Mouse (Mus musculus) gastrocnemius, postnatal 25 days (tissue): ENCODE results near the gene Ptprf. TPM values are rescaled to one million over a fixed set of nuclear protein-coding genes. Genes with fewer than 3 reads are reported as not detected.
A peak's percentile ranks its signal among the peaks of the same experiment; 100 is the strongest.

Experiments
- DNase-seq: peaks from one replicate; pipeline ENCODE4 v3.0.0; 2022
- microRNA-seq, 2 experiments: library from miRNA; unstranded; fragments of <30 nt; microRNA quantifications; one replicate each; pipeline ENCODE4 v1.2.0; 2021; ENCODE audit warnings: borderline replicate concordance in 2 of 2
- total RNA-seq, 2 experiments: library from RNA; stranded (reverse); gene quantifications; 1 replicate in 1 of 2; 2 replicates in 1 of 2; pipeline ENCODE4 v1.2.3; 2021

Gene Ptprf
- total RNA-seq, 2 experiments from 2014 or later: 3.7 to 4.8 TPM

DNA sequence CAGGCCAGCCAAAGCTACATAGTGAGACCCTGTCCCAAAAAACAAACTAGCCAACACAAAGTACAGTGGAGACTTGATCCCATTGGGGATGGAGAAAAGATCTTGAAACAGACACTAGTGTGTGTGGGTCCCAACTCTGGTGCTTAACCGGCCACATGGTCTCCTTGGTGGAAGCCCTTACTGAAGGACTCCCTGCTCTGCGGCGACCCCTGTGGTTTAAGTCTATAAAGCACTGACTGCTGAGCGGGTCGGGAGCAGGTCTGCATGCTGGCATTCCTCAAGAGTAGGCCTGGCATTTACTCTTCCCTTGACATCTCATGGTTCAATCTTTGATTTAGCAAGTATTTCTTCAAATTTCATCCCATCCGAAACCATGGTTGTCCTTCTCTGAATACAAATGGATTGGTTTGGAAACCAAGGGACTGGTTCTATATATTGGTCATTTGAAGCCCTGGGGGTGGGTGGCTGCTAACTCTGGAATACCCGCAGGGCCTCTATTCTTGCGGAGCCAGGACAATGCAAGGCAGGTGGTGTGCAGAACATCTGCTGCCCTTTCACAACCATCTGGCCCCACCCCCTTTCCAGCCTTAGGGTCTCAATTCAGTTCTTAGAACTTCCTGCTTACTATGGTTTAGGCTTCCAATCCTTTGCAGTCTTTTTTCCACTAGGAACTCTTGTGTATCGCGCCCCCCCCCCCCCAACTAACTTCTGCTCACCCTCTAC is 84.1 kb downstream of the Ptprf start:
- DNase-seq: no peak

DNA sequence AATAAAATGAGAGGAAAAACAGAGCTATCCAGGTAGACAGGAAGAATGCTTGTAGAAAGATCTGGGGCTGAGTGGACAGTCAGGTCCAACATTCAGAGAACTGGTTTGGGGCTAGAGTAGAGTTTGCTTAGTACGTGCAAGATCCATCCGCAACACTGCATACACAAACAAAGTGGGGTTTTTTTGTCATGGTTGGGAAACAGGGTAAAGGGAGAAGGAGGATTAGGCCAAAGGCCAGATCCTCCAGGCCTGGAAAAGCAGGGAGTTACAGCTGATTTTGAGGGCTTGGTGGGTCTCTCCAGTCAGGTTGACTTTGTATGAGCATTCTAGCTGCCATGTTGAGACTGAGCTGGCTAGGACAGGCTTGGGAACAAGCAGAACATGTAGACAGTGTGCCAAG is 85.3 kb downstream of the Ptprf start:
- DNase-seq: no peak

DNA sequence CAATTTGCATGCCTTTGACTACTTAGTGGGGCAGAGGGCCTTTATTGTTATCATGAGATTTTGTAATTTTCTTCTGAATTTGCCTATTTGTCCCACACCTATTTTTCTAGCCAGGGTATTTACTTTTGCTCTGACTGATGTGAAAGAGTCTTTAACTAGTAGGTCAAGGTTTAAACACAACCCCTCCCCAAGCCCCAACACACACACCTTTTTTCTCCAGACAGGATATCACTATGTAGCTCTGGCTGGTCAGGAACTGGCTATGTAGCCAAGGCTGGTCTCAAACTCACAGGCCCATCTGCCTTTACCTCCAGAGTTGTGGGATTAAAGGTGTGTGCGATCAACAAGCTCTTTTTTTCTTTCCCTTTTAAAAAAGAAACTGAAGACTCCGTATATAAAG is 92.1 kb downstream of the Ptprf start:
- no peak for DNase-seq

DNA sequence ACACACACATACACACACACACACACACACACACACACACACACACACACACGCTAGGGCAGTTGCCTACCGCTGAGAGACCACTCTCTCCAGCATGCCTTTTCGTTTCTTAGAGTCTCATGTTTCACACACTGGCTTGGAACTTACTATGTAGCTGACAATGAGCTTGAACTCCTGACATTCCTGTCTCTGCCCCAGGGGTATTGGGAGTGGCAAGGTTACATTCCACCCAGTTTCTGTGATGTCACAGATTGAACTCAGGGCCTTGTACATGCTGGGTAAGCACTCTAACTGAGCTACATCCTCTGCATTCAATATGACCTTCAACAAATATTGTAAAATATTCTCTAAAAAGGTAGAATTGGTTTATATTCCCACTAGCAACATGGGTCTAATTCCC is 92.6 kb downstream of the Ptprf start:
- DNase-seq: no peak

DNA sequence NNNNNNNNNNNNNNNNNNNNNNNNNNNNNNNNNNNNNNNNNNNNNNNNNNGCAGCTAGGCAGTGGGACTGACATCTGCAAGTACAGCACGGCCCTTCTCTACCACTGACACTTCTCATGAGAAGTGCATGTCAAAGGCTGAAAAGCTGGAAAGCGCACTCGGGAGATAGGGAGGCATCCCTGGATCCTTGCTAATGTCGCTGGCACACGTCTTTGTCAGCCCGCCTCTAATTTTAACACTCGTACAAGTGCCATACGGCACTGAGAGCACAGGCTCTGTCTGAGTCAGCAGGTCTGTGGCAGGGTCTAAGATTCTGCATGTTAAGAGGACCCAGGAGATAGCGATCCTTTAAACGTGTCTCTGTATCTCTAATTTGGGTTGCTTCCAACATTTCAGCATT is 95.0 kb downstream of the Ptprf start:
- no peak for DNase-seq

DNA sequence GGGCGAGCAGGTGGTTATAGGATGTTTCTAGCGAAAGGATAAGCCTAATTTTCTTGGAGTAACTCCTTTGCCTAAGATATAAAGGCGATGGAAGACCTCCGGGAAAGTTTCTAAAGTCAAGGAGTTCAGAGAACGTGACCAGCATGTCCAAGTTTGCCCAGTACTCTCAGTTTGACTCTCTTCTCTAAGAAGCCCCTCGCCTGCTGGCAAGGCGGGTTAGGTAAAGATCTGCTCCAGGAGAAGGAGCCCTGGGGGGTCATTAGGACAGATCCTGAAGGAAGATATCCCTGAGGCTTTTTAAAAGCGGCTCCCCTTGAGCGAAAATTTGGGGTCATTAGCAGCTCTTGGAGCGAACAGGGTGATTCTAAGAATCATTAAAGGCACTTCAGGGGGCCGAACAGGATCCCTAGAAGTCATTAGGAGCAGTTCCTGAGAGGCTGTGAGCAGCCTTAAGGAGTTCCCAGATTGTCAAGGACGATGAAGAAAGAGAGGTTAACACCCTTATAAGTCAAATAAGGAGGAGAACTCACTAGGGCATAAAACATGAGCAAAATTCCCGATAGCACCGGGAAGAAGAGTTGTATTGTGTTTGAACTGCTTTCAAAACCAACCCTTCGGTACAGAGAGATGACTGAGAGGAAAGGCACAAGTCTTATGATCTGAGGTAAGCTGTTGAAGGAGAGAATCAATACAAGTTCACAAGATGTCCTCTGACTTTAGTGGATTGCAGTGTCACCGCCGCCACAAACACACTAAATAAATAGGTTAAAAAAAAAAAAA is 110.7 kb downstream of the Ptprf start:
- DNase-seq: no peak

DNA sequence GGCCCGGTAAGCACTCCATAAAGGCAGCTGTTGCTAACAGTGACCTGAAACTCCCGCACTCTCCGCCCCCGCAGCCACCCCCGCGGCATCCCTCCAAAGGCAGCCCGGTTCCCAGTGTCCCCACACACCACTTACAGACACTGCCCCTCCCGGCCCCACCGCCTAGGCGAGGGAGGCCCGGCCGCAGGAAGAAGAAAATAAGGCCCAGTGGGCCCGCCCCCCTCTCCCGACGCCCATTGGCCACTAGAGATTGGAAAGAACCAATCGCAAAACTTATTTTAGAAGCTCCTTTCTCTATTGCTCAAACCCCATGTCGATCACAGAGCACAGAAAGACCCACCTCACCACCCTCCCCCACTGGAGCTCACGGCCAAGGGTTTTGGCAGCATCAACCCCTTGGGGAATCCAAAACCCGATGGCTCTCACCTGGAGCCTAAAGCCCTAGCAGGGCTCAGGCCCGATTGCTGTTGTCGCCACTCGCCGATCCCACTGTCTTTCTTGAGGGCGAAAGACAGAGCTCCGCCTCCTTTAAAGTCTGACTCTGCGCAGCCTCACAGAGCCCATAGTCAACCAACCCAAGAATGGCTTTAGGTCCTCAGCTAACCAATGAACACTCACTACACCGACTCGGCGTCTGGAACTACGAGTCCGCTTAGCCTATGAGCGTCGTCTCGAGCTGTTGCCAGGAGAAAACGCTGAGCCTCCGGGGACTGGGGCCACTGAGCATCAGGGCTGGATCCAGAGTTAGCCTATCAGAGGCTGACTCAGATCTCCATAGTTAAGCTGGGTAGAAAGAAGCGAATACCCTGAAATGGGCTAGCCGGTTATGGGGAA is 111.5 kb downstream of the Ptprf start, which contains the start of gene Kdm4a:
Kdm4a (minus strand) TSS at position 577 of the 834 bp plus-strand sequence.
- DNase-seq: peak; percentile 95

DNA sequence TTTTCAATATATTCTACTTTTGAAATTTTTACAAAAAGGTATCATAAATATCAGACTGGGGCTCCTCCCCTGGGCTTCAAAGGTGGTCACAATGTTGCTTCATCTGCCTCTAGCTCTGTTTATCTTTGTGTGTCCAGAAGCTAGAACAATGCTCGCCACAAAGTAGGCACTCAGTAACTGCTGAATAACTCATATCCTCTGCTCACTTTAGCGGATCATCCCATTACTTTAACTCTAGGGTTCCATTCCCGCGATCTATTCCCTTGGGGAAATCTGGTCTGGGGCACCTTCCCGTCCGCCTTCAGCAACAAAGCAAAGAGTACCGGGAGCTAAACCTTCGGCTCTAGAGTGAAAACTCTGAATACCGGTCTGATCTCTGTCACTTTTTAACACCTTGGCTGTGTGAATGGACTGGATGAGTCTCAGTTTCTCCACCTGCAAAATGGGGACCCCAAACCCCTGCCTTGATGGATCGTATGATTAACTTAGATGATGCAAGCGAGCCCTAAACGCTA is 112.2 kb downstream of the Ptprf start:
- DNase-seq: no peak

DNA sequence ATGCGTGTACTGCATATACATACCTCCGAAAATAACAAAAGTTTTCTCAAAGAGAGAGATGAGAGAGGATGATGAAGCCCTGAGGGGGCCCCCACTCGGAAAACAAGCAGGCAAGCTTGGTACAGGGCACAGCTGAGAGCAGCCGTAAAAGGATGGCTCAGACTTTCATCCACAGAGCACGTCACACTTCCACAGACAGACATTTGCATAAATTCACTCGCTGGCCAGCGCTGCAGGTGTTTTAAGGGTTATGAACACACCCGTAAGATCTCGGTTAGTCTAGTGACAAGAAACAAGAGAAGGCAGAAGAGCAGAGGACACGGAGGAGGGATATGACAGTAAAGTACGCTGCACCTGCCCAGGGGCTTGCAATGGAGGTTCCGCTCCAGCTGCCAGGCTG is 118.7 kb downstream of the Ptprf start:
- DNase-seq: no peak

DNA sequence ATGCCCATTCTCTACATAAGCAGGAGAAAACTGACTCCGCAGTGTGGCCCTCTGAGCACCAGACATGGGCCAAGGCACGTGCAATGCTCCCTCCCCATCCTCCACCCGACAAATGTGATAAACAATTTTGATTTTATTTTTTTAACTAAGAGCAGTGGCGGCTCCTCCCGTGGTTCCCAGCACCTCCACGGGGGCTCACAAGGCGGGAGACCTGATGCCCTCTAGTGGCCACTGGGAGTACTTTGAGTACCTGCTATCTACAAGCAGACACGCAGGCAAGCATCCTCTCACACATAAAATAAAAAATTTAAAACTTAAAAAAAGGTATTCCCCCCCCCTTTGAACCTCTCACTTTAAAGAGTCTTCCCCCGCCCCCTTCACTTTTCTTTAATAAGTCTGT is 120.2 kb downstream of the Ptprf start:
- DNase-seq: no peak

DNA sequence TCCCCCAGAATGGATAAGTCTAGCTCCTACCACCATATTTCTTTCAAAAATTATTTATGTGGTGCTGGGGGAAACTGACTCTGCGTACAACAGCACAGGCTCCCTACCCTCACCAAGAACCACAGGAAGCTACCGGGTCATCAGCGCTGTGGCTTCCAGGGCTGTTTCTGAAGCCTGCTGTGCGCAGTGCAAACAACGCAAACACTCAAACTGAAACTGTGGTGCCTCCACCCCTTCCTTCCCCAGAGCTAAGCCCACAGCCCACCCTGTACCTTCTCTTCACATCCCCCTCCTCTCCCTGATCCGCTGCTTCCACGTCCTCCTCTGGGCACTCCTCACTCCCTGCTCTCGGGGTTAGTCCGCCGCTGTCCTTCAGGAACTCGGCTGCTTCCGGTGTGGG is 129.1 kb downstream of the Ptprf start:
- DNase-seq: no peak

Small RNA genes lying within 50 kb of the gene (microRNA-seq; reads per million reads assigned to microRNA genes)
- 0 reads per million in 2 experiments for gene Mir7226

Other genes with a start within 250 kb of the Ptprf start
- gene St3gal3, start 156.5 kb downstream of the Ptprf start, total RNA-seq: 10 to 100 TPM; 65.8 to 74.1 TPM
- 10 to 100 TPM; 14.7 to 20.9 TPM for gene Kdm4a, start 111.4 kb downstream of the Ptprf start, total RNA-seq
- gene Szt2, start 117.9 kb upstream of the Ptprf start, total RNA-seq: 1 to 10 TPM; 5.0 to 6.6 TPM
- gene Med8, start 117.9 kb upstream of the Ptprf start, total RNA-seq: 10 to 100 TPM; 38.4 to 39.7 TPM
- gene Elovl1, start 136.7 kb upstream of the Ptprf start, total RNA-seq: 10 to 100 TPM in 1 of 2 experiments, 1 to 10 TPM in 1; 8.0 to 10.3 TPM
- gene Cdc20, start 145.9 kb upstream of the Ptprf start, total RNA-seq: 1 to 10 TPM in 1 of 2 experiments, under 1 TPM in 1; 0.91 to 1.1 TPM
- not detected for gene Mpl, start 166.1 kb upstream of the Ptprf start, total RNA-seq
- gene Tie1, start 198.7 kb upstream of the Ptprf start, total RNA-seq: 10 to 100 TPM; 15.8 to 20.1 TPM
- not detected for gene 2610528J11Rik, start 235.6 kb upstream of the Ptprf start, total RNA-seq